Comparison of ENCODE assay signal across 12 mouse cellular contexts in the genomic region with DNA sequence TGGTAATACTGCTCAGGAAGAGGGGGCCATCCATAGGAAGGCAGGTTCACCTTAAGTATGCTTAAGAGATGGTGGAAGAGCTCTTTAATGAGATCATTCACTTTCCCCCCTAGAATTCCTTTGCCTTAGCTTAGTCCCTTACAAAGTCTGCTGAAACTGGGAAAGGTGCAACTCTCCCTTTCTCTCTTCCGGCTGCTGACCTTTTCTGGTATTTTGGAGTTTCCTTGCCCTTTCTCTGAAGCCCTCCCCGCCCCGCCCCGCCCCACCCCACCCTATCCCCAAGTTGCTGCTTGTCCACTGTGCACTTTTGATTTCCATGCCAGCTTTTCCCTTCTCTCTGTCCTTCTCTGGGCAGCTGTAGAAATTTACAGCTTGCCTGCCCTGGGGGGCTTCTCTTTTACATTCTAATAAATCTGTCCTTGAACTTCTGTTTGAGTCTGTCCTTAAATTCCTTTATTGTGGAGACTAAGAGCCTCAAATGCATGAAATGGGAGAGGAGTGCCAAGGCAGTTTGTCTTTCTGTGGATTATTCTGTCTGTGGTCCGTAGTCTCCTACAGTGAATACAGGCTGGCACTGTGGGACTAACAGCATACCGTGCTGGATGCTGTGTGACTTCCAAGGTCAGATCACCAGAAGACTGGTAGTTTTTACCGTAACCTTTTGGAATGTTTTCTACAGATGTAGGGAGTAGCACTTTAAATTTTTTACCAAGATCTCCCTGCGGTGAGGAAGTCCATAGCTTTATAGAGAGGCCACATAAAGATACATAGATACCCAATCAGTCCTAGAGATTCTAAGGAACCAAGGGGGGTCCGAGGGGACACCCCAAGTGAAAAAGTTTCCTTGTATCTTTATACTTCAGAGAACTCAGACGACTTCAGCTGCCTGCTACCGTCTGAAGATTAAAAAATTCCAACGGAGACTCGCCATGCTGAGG. TPM values are rescaled to one million over a fixed set of nuclear protein-coding genes. Genes with fewer than 3 reads are reported as not detected.
A peak's percentile ranks its signal among the peaks of the same experiment; 100 is the strongest.
DNase-seq lines count a peak whose midpoint lies in the region; ATAC-seq lines count a peak whose summit lies in the region.
"Had no signal": no experiment of that assay in that cellular context is flagged by ENCODE, and none has a peak within 500 bp of the region (broad histone marks: within the 10 kb centered on the region; RNA-seq: fewer than 3 reads in every experiment).

No protein-coding gene starts in this region.

- no peaks in the 10 kb centered on the region for H3K27me3 ChIP-seq in embryonic facial prominence, embryonic 14.5 days (replicated peaks; ENCODE audit: control insufficient read depth, insufficient read depth, low read length)
- no peaks in the 10 kb centered on the region for H3K27me3 ChIP-seq in embryonic facial prominence, embryonic 10.5 days (replicated peaks; ENCODE audit: low read depth, poor library complexity, severe bottlenecking)
- no peaks in the 10 kb centered on the region for H3K27me3 ChIP-seq in neural tube, embryonic 13.5 days
- H3K27me3 ChIP-seq in neural tube, embryonic 15.5 days (replicated peaks) = no peaks in the 10 kb centered on the region
- H3K27me3 ChIP-seq in limb, embryonic 12.5 days = no peaks in the 10 kb centered on the region
- no peaks in the 10 kb centered on the region for H3K27me3 ChIP-seq in hindbrain, embryonic 10.5 days (ENCODE audit: insufficient read depth, poor library complexity, severe bottlenecking)
- H3K27me3 ChIP-seq: liver, embryonic 12.5 days had no signal

- WGBS in embryonic facial prominence, embryonic 14.5 days = 55% methylated on average over 13 of the region's 13 CpGs
- WGBS in embryonic facial prominence, embryonic 10.5 days = 68% methylated on average over 13 of the region's 13 CpGs
- 38% methylated on average over 13 of the region's 13 CpGs for WGBS in neural tube, embryonic 13.5 days
- 47% methylated on average over 13 of the region's 13 CpGs for WGBS in neural tube, embryonic 15.5 days
- 35% methylated on average over 13 of the region's 13 CpGs for WGBS in limb, embryonic 12.5 days
- 71% methylated on average over 13 of the region's 13 CpGs for WGBS in hindbrain, embryonic 10.5 days

- DNase-seq in embryonic facial prominence, embryonic 14.5 days (ENCODE audit: low spot score) = no peak
- DNase-seq in embryonic facial prominence, embryonic 10.5 days (ENCODE audit: low spot score) = no peak
- no peak for DNase-seq in frontal cortex, postnatal 14 days (ENCODE audit: low spot score in 2 of 2)
- no peak for DNase-seq in hindbrain, embryonic 10.5 days (ENCODE audit: low spot score)
- DNase-seq in ovary, postnatal 10 days (ENCODE audit: low spot score) = no peak
- DNase-seq: cerebellum, postnatal 36 days; kidney, adult 18-20 months; thymus, postnatal 25 days had no signal

- H3K4me2 ChIP-seq in embryonic facial prominence, embryonic 14.5 days (ENCODE audit: low read depth, low read length) = peak overlapping the region; percentile 15; the same call in 1 of the 2 replicates
- no peak overlapping the region for H3K4me2 ChIP-seq in neural tube, embryonic 13.5 days
- no peak overlapping the region for H3K4me2 ChIP-seq in neural tube, embryonic 15.5 days
- peak overlapping the region; percentile 31 for H3K4me2 ChIP-seq in limb, embryonic 12.5 days
- H3K4me2 ChIP-seq: liver, embryonic 12.5 days had no signal

- no peak overlapping the region for H3K27ac ChIP-seq in embryonic facial prominence, embryonic 14.5 days (replicated peaks; ENCODE audit: low read depth, low read length)
- H3K27ac ChIP-seq in embryonic facial prominence, embryonic 10.5 days (replicated peaks) = no peak overlapping the region
- H3K27ac ChIP-seq in neural tube, embryonic 13.5 days (replicated peaks) = no peak overlapping the region
- no peak overlapping the region for H3K27ac ChIP-seq in neural tube, embryonic 15.5 days (replicated peaks)
- H3K27ac ChIP-seq in limb, embryonic 12.5 days = no peak overlapping the region
- no peak overlapping the region for H3K27ac ChIP-seq in hindbrain, embryonic 10.5 days
- H3K27ac ChIP-seq: liver, embryonic 12.5 days had no signal

- no peak overlapping the region for H3K4me3 ChIP-seq in embryonic facial prominence, embryonic 14.5 days (ENCODE audit: low read depth, low read length)
- H3K4me3 ChIP-seq in embryonic facial prominence, embryonic 10.5 days = no peak overlapping the region
- no peak overlapping the region for H3K4me3 ChIP-seq in neural tube, embryonic 13.5 days
- no peak overlapping the region for H3K4me3 ChIP-seq in neural tube, embryonic 15.5 days (replicated peaks)
- H3K4me3 ChIP-seq in limb, embryonic 12.5 days (replicated peaks) = no peak overlapping the region
- no peak overlapping the region for H3K4me3 ChIP-seq in hindbrain, embryonic 10.5 days
- H3K4me3 ChIP-seq: liver, embryonic 12.5 days had no signal

- no peaks in the 10 kb centered on the region for H3K36me3 ChIP-seq in embryonic facial prominence, embryonic 14.5 days (ENCODE audit: control insufficient read depth, insufficient read depth, low read length)
- no peaks in the 10 kb centered on the region for H3K36me3 ChIP-seq in embryonic facial prominence, embryonic 10.5 days (replicated peaks)
- no peaks in the 10 kb centered on the region for H3K36me3 ChIP-seq in neural tube, embryonic 13.5 days
- H3K36me3 ChIP-seq in neural tube, embryonic 15.5 days = no peaks in the 10 kb centered on the region
- no peaks in the 10 kb centered on the region for H3K36me3 ChIP-seq in limb, embryonic 12.5 days
- no peaks in the 10 kb centered on the region for H3K36me3 ChIP-seq in hindbrain, embryonic 10.5 days
- H3K36me3 ChIP-seq: liver, embryonic 12.5 days had no signal

- no peaks in the 10 kb centered on the region for H3K4me1 ChIP-seq in embryonic facial prominence, embryonic 14.5 days (ENCODE audit: control insufficient read depth, insufficient read depth, low read length)
- peaks cover 5% of the 10 kb centered on the region; the same call in 1 of the 2 replicates for H3K4me1 ChIP-seq in embryonic facial prominence, embryonic 10.5 days
- peaks cover 7% of the 10 kb centered on the region; the same call in 1 of the 2 replicates for H3K4me1 ChIP-seq in neural tube, embryonic 13.5 days (replicated peaks)
- H3K4me1 ChIP-seq in neural tube, embryonic 15.5 days = 0 out of 2 replicates have a peak, but pooled peaks cover 2% of the 10 kb centered on the region
- H3K4me1 ChIP-seq in limb, embryonic 12.5 days (replicated peaks) = peaks cover 12% of the 10 kb centered on the region; the same call in 1 of the 2 replicates
- H3K4me1 ChIP-seq in hindbrain, embryonic 10.5 days (replicated peaks) = no peaks in the 10 kb centered on the region
- H3K4me1 ChIP-seq: liver, embryonic 12.5 days had no signal

- H3K9ac ChIP-seq in embryonic facial prominence, embryonic 14.5 days (ENCODE audit: low read depth, low read length) = no peak overlapping the region
- no peak overlapping the region for H3K9ac ChIP-seq in neural tube, embryonic 13.5 days
- H3K9ac ChIP-seq in neural tube, embryonic 15.5 days (replicated peaks) = no peak overlapping the region
- no peak overlapping the region for H3K9ac ChIP-seq in limb, embryonic 12.5 days (replicated peaks)
- H3K9ac ChIP-seq: liver, embryonic 12.5 days had no signal

- no peak for ATAC-seq in embryonic facial prominence, embryonic 14.5 days (ENCODE audit: low read depth)
- ATAC-seq in neural tube, embryonic 13.5 days (ENCODE audit: low read depth) = peak; percentile 75; the same call in 1 of the 2 replicates
- ATAC-seq in neural tube, embryonic 15.5 days (ENCODE audit: low FRiP score) = no peak
- ATAC-seq in limb, embryonic 12.5 days (ENCODE audit: insufficient number of reproducible peaks, insufficient read depth, low FRiP score, low TSS enrichment, low read depth) = no peak; the same call in 1 of the 2 replicates
- ATAC-seq: liver, embryonic 12.5 days had no signal

- H3K9me3 ChIP-seq in embryonic facial prominence, embryonic 14.5 days (ENCODE audit: control insufficient read depth, low read length) = no peaks in the 10 kb centered on the region
- H3K9me3 ChIP-seq in embryonic facial prominence, embryonic 10.5 days = no peaks in the 10 kb centered on the region
- H3K9me3 ChIP-seq in neural tube, embryonic 13.5 days = no peaks in the 10 kb centered on the region
- no peaks in the 10 kb centered on the region for H3K9me3 ChIP-seq in neural tube, embryonic 15.5 days (replicated peaks)
- H3K9me3 ChIP-seq in limb, embryonic 12.5 days = no peaks in the 10 kb centered on the region
- no peaks in the 10 kb centered on the region for H3K9me3 ChIP-seq in hindbrain, embryonic 10.5 days
- H3K9me3 ChIP-seq: liver, embryonic 12.5 days had no signal

RNA-seq across cellular contexts. Expression of a gene that starts 13.2 kb away (rescaled TPM):
- polyA plus RNA-seq in embryonic facial prominence, embryonic 14.5 days (2014; fragmentation: Nextera tagmentation; extraction: Ambion mirVana) = 5.6 and 6.6 TPM in 2 replicates
- 6.4 and 8.6 TPM in 2 replicates for polyA plus RNA-seq in embryonic facial prominence, embryonic 10.5 days (2016; fragmentation: Nextera tagmentation; extraction: Ambion mirVana)
- 6.0 and 6.2 TPM in 2 replicates for polyA plus RNA-seq in neural tube, embryonic 13.5 days (2015; fragmentation: Nextera tagmentation; extraction: Ambion mirVana)
- polyA plus RNA-seq in neural tube, embryonic 15.5 days (2015; fragmentation: Nextera tagmentation; extraction: Ambion mirVana) = 6.8 and 6.9 TPM in 2 replicates
- 7.7 and 7.9 TPM in 2 replicates for polyA plus RNA-seq in limb, embryonic 12.5 days (2016; fragmentation: Nextera tagmentation; extraction: Ambion mirVana)
- 5.0 and 5.7 TPM in 2 replicates for polyA plus RNA-seq in hindbrain, embryonic 10.5 days (2016; fragmentation: Nextera tagmentation; extraction: Ambion mirVana)

RNA-seq across cellular contexts. Expression of a gene that starts 41.5 kb away (rescaled TPM):
- polyA plus RNA-seq in embryonic facial prominence, embryonic 14.5 days (2014; fragmentation: Nextera tagmentation; extraction: Ambion mirVana) = 7.1 and 7.9 TPM in 2 replicates
- 6.0 and 6.1 TPM in 2 replicates for polyA plus RNA-seq in embryonic facial prominence, embryonic 10.5 days (2016; fragmentation: Nextera tagmentation; extraction: Ambion mirVana)
- polyA plus RNA-seq in neural tube, embryonic 13.5 days (2015; fragmentation: Nextera tagmentation; extraction: Ambion mirVana) = 1.6 and 2.1 TPM in 2 replicates
- polyA plus RNA-seq in neural tube, embryonic 15.5 days (2015; fragmentation: Nextera tagmentation; extraction: Ambion mirVana) = 1.5 and 1.6 TPM in 2 replicates
- 3.9 and 4.0 TPM in 2 replicates for polyA plus RNA-seq in limb, embryonic 12.5 days (2016; fragmentation: Nextera tagmentation; extraction: Ambion mirVana)
- 5.1 and 7.3 TPM in 2 replicates for polyA plus RNA-seq in hindbrain, embryonic 10.5 days (2016; fragmentation: Nextera tagmentation; extraction: Ambion mirVana)

RNA-seq across cellular contexts. Expression of a gene that starts 43.6 kb away (rescaled TPM):
- polyA plus RNA-seq in embryonic facial prominence, embryonic 14.5 days (2014; fragmentation: Nextera tagmentation; extraction: Ambion mirVana) = 3.3 and 4.2 TPM in 2 replicates
- polyA plus RNA-seq in embryonic facial prominence, embryonic 10.5 days (2016; fragmentation: Nextera tagmentation; extraction: Ambion mirVana) = 2.3 and 2.9 TPM in 2 replicates
- polyA plus RNA-seq in neural tube, embryonic 13.5 days (2015; fragmentation: Nextera tagmentation; extraction: Ambion mirVana) = 3.7 and 5.2 TPM in 2 replicates
- 8.3 and 8.6 TPM in 2 replicates for polyA plus RNA-seq in neural tube, embryonic 15.5 days (2015; fragmentation: Nextera tagmentation; extraction: Ambion mirVana)
- 2.2 and 4.2 TPM in 2 replicates for polyA plus RNA-seq in limb, embryonic 12.5 days (2016; fragmentation: Nextera tagmentation; extraction: Ambion mirVana)
- polyA plus RNA-seq in hindbrain, embryonic 10.5 days (2016; fragmentation: Nextera tagmentation; extraction: Ambion mirVana) = 5.2 and 5.5 TPM in 2 replicates

Comparison
In these comparisons a context has a peak if more than half of its experiments do, and no peak if none do; other contexts are left out.
1. H3K4me2 ChIP-seq: peak in embryonic facial prominence, embryonic 14.5 days (single experiment) and limb, embryonic 12.5 days (single experiment); none in neural tube, embryonic 13.5 days (single experiment) and neural tube, embryonic 15.5 days (single experiment).